Mouse (Mus musculus) neural tube, embryonic 14.5 days (tissue): Measurements from ENCODE around the gene Smarca2. TPM values are rescaled to one million over a fixed set of nuclear protein-coding genes. Genes with fewer than 3 reads are reported as not detected.

ENCODE experiments used
- ATAC-seq: fragments of 200-750 bp; cut with Nextera tagmentation; 2 replicates; pipeline ENCODE4 v1.8.0; 2017; ENCODE audit warnings: low read depth, mild to moderate bottlenecking, moderate TSS enrichment, moderate library complexity
- H3K27ac ChIP-seq: fragments of 300-500 bp; sonication (generic); 2 replicates; pipeline ENCODE4 v1.5.1; 2014; ENCODE audit warnings: low read depth, mild to moderate bottlenecking, control low read depth, low read length, moderate library complexity, mixed read lengths
- H3K27me3 ChIP-seq: fragments of 300-500 bp; sonication (generic); 2 replicates; pipeline ENCODE4 v1.6.1; 2014; ENCODE audit warnings: low read length; ENCODE audit not compliant: control insufficient read depth, insufficient read depth
- H3K36me3 ChIP-seq: fragments of 300-500 bp; sonication (generic); 2 replicates; pipeline ENCODE4 v1.6.1; 2014; ENCODE audit warnings: low read length, mixed read lengths; ENCODE audit not compliant: control insufficient read depth, insufficient read depth
- H3K4me1 ChIP-seq: fragments of 300-500 bp; sonication (generic); 2 replicates; pipeline ENCODE4 v1.6.1; 2014; ENCODE audit warnings: low read length; ENCODE audit not compliant: control insufficient read depth, insufficient read depth
- H3K4me2 ChIP-seq: fragments of 300-500 bp; sonication (generic); 2 replicates; pipeline ENCODE4 v1.6.1; 2014; ENCODE audit warnings: mild to moderate bottlenecking, low read depth, low read length, control low read depth
- H3K4me3 ChIP-seq: fragments of 300-500 bp; sonication (generic); 2 replicates; pipeline ENCODE4 v1.5.1; 2014; ENCODE audit warnings: low read depth, low read length, control low read depth, mixed read lengths
- H3K9ac ChIP-seq: fragments of 300-500 bp; sonication (generic); replicated peaks from 2 replicates; pipeline ENCODE4 v1.6.1; 2014; ENCODE audit warnings: low read depth, mild to moderate bottlenecking, control low read depth, low read length, mixed read lengths
- H3K9me3 ChIP-seq: fragments of 300-500 bp; sonication (generic); 2 replicates; pipeline ENCODE4 v1.6.1; 2016; ENCODE audit warnings: low read length; ENCODE audit not compliant: control insufficient read depth
- WGBS: fragments of 180-500 bp; shearing (Covaris S2); extraction: QIAGEN DNeasy Blood & Tissue Kit; methylation state at CpG from one replicate; pipeline ENCODE4 v1.1.7; 2014; 5-methylcytosine and 5-hydroxymethylcytosine counted together
- polyA plus RNA-seq: library from polyadenylated mRNA; unstranded; fragments of >200 nt; fragmentation: Nextera tagmentation; extraction: Ambion mirVana; gene quantifications from 2 replicates; pipeline ENCODE4 v1.2.1, GENCODE M21; 2014

Gene Smarca2
- polyA plus RNA-seq, 1 experiment from 2014 or later = 128 TPM

DNA sequence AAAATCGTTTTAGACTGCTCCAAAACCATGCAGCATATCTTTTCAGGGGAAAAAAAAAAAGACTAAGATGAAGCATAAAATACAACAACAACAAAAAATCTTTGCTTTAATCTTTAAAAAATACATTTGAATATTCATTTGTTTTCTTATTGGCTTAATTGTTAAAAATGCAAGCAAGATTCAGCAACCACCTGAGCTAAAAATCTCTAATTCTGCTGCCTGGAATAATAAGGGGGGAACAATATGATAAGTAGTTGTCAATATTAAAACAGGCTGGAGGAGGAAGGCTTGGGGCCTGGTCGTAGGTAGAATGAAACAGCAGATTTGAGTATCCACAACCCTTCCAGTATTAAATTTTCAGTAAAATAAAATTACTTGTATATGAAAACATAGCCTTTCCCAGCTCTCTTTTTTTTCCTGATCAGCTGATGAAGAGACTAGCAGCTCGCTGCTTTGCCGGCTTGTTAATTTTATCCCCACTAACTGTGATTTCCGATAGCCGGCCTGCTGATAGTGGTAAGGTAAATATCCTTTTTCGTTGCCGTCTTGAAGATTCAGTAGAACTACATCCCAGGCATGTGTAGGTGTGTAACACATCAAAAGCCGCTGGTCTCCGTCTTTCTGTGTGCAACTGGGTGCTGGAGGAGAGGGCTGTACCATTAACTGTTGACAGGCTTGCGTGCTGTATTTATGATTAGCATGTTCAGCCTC, 144.7 kb downstream of the Smarca2 start:
- 20% methylated on average over 11 of the region's 11 CpGs for WGBS
- H3K4me2 ChIP-seq = peak overlapping the region; percentile 68
- H3K9me3 ChIP-seq = no peaks in the 10 kb centered on the region
- H3K27ac ChIP-seq = peak overlapping the region; percentile 88
- H3K4me1 ChIP-seq = peaks cover 18% of the 10 kb centered on the region
- peak overlapping the region; percentile 44; the same call in 1 of the 2 replicates for H3K9ac ChIP-seq
- H3K27me3 ChIP-seq = no peaks in the 10 kb centered on the region
- no peak for ATAC-seq
- no peaks in the 10 kb centered on the region for H3K36me3 ChIP-seq
- H3K4me3 ChIP-seq = peak overlapping the region; percentile 13; the same call in 1 of the 2 replicates

DNA sequence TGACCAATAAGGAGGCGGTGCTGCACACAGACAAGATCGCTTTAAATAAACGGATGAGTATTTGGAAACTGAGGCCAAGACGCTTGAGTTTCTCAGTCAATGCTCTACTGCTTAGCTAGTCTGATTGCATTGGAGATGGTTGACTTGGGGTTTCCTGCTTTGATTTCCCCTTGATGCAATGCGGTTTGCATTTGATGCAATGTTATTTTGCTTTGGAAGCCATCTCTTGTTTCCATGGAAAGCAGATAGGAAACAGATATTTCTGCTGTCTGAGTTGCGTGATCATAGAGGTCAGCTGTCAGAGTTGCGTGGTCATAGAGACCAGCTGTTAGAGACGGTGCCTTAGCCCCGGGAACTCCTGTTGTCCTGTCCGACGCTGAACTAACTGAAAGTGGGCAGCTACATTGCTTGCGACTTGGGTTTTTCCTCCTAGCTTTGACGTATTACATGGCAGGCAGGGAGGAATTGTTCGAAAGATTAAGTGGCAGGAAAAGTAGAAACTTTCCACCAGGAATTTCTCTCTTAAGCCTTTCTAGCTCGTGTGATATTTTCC, 147.8 kb downstream of the Smarca2 start:
- H3K27ac ChIP-seq = no peak overlapping the region

DNA sequence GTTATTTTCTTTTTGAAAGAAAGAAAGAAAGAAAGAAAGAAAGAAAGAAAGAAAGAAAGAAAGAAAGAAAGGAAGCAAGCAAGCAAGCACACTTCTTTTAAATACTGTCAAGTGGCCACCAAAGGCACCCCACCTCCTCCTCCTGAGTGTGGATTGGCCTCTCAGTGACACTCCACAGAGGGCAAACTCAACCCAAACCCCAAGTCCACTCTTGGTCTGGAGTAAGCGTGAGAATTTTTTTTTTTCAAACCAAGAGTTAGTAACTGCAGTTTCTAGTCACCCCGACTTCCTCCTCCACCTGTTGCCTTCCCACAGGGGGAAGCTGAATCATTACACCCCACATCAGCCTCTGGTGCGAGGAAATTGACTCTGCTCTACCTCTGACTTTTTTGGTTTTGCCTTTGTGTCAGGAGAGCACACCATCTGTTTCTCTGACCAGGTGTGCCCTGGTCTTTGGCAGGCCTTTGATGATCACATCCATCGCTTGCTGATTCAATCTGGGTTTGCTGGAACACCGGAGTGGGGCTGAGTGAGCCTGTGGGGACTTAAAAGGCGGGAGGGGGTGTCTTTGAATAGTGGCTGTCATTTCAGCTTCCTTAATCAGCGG, 148.5 kb downstream of the Smarca2 start:
- no peak for ATAC-seq
- Histone ChIP-seq H3K27me3 (no peaks in the 10 kb centered on the region), H3K27ac (no peak overlapping the region), H3K4me3 (no peak overlapping the region), H3K4me2 (no peak overlapping the region), H3K36me3 (no peaks in the 10 kb centered on the region), H3K9ac (no peak overlapping the region), H3K4me1 (peaks cover 9% of the 10 kb centered on the region; the same call in 1 of the 2 replicates), H3K9me3 (no peaks in the 10 kb centered on the region)
- WGBS = 70% methylated on average over 7 of the region's 7 CpGs

More for the DNA sequence above, 147.8 kb downstream of the Smarca2 start:
- no peak for ATAC-seq
- Histone ChIP-seq H3K9me3 (no peaks in the 10 kb centered on the region), H3K4me3 (no peak overlapping the region), H3K36me3 (no peaks in the 10 kb centered on the region), H3K4me1 (peaks cover 9% of the 10 kb centered on the region; the same call in 1 of the 2 replicates), H3K9ac (no peak overlapping the region), H3K27me3 (no peaks in the 10 kb centered on the region), H3K4me2 (no peak overlapping the region)
- WGBS = 89% methylated on average over 15 of the region's 15 CpGs

DNA sequence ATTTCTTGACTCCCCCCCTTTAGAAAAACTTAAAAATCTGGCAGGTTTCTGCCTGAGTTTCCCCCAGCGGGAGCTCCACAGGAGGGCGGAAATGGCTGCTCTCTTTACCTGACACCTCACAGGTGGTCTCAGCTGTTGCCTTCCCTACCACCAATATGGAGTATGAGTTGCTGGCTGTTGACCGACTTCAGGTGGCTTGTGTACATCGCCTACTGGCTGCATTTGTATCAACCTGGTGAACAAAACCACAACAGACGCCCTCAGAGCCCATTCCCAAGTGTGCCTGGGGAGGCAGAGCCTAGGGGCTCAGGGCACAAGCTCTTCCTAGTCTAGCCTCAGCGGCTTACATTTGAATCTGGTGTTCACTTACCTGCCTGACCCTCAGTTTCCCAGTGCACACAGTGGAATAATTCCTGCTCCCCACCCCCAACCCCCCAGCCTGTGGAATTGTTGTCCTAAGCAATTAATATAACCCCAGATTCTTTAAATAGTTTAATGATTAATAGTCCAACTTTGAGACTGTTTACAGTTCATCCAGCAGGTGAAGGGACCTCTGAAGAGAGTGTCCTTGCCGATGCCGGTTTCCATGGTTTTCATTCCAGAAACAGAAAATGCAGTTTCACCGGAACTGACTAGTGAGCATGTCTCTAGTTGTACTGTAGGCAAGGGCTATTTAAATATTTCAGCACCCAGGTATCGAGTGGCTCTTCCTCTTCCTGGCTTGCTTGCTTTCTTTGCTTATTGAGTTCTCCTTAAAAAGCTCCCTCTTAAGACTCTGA, 149.4 kb downstream of the Smarca2 start:
- no peaks in the 10 kb centered on the region for H3K9me3 ChIP-seq
- no peak overlapping the region for H3K4me3 ChIP-seq
- no peak overlapping the region for H3K27ac ChIP-seq
- no peak for ATAC-seq
- peaks cover 9% of the 10 kb centered on the region; the same call in 1 of the 2 replicates for H3K4me1 ChIP-seq
- WGBS = 83% methylated on average over 10 of the region's 10 CpGs
- no peak overlapping the region for H3K9ac ChIP-seq
- H3K4me2 ChIP-seq = peak overlapping the region; percentile 4; the same call in 1 of the 2 replicates
- H3K36me3 ChIP-seq = no peaks in the 10 kb centered on the region
- no peaks in the 10 kb centered on the region for H3K27me3 ChIP-seq

DNA sequence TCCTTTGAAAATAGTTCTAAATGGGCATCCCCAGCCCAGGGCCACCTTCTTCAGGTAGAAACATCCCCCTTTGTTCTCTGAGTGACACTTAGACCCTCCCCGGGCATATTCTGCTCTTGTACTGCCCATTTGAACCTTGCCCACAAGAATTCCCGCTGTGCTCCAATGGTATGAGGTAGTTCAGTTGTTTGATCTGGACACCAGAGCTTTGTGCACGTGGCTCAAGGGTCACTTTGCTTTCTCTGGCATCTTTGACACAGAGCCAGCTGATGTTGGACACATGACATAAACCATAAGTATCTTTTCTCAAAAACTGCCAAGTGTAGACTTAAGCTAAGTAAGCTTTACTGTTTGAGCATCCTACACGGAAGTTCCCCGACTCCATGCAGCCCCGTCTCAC, 151.1 kb downstream of the Smarca2 start:
- WGBS = 90% methylated on average over 6 of the region's 6 CpGs
- H3K4me3 ChIP-seq = no peak overlapping the region
- H3K27ac ChIP-seq = no peak overlapping the region
- no peak overlapping the region for H3K4me2 ChIP-seq
- peaks cover 6% of the 10 kb centered on the region; the same call in 1 of the 2 replicates for H3K4me1 ChIP-seq
- no peak for ATAC-seq
- no peaks in the 10 kb centered on the region for H3K36me3 ChIP-seq
- no peaks in the 10 kb centered on the region for H3K27me3 ChIP-seq
- no peak overlapping the region for H3K9ac ChIP-seq
- H3K9me3 ChIP-seq = no peaks in the 10 kb centered on the region

DNA sequence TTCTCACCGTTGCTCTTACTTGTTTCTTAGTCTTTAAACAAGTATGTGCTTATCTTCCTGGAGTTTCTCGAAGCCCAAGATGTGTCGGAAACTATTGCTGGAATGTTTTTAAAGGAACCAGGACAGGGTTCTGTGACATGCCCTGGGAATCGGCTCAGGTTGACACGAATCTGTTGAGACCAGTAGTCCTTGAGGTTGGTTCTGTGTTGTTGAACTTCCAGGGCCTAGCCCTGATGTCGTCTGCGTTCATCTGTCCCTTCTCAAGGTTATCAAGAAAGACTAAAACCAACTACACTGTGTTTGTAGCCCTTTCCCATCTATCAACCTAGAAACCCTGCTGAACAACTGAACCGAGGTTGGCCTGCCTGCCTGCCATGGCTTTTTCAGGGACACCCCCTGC, 151.5 kb downstream of the Smarca2 start:
- no peak for ATAC-seq
- Histone ChIP-seq H3K4me2 (no peak overlapping the region), H3K9ac (no peak overlapping the region), H3K4me1 (0 out of 2 replicates have a peak, but pooled peaks cover 2% of the 10 kb centered on the region), H3K27ac (no peak overlapping the region), H3K27me3 (no peaks in the 10 kb centered on the region), H3K4me3 (no peak overlapping the region), H3K36me3 (no peaks in the 10 kb centered on the region), H3K9me3 (no peaks in the 10 kb centered on the region)
- WGBS = 83% methylated on average over 8 of the region's 8 CpGs

DNA sequence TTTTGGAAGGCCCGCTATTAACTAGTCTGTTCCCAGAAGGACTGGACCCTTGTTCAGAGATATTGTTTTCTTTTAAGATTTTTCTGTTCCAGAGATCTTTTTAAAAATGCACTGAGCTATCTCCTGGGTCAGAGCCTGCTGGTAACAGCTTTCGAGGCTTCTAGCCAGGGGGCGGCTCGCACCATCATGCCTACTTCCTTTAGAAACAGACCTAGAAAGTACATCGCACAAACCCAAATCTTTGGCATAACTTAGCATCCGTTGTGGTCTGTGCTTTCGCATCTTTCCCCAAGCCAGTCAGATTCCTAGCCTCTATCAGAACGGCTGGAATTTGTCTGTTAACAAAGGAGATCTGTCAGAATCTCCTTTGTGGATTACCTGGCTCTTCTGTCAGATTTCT, 153.3 kb downstream of the Smarca2 start:
- H3K4me2 ChIP-seq = no peak overlapping the region
- H3K36me3 ChIP-seq = no peaks in the 10 kb centered on the region
- no peaks in the 10 kb centered on the region for H3K27me3 ChIP-seq
- H3K27ac ChIP-seq = no peak overlapping the region
- ATAC-seq = no peak
- H3K4me3 ChIP-seq = no peak overlapping the region
- H3K9me3 ChIP-seq = no peaks in the 10 kb centered on the region
- H3K9ac ChIP-seq = no peak overlapping the region
- 0 out of 2 replicates have a peak, but pooled peaks cover 2% of the 10 kb centered on the region for H3K4me1 ChIP-seq
- 89% methylated on average over 8 of the region's 8 CpGs for WGBS

DNA sequence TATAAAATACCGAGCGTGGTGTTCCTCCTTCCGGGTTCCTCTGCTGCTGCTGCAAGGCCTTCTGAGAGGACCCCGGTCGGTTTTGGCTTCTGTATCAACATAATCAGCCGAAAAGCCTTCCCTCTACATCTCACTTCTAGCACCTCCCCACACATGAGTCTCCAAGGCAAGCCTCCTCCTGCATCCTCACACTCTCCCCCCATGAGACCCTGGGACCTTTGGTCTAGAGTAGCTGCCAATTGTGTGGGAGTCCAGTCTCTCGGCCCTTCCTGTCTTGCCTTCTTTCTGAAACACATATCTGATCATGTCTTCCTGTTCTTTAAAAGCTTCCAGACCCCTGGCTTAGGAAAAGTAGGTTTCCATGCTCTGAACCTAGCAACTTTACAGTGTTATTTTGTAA, 153.8 kb downstream of the Smarca2 start:
- H3K27ac ChIP-seq = no peak overlapping the region
- no peak overlapping the region for H3K9ac ChIP-seq
- no peaks in the 10 kb centered on the region for H3K36me3 ChIP-seq
- H3K9me3 ChIP-seq = no peaks in the 10 kb centered on the region
- H3K4me2 ChIP-seq = no peak overlapping the region
- no peak for ATAC-seq
- no peak overlapping the region for H3K4me3 ChIP-seq
- no peaks in the 10 kb centered on the region for H3K27me3 ChIP-seq
- 0 out of 2 replicates have a peak, but pooled peaks cover 2% of the 10 kb centered on the region for H3K4me1 ChIP-seq
- WGBS = 83% methylated on average over 7 of the region's 7 CpGs
